Mouse (Mus musculus): ENCODE results near the gene Gdpgp1.

- TF ChIP-seq CEBPB (IDR thresholded peaks at IDR 0.05; ENCODE audit: insufficient read depth, poor library complexity, severe bottlenecking) (no peak), POLR2A (IDR thresholded peaks at IDR 0.05; ENCODE audit: insufficient read length, low read depth) (no peak), USF1 (IDR thresholded peaks at IDR 0.05; ENCODE audit: low read depth) (no peak), E2F4 (IDR thresholded peaks at IDR 0.05; ENCODE audit: insufficient read depth) (no peak), MYOD1 (IDR thresholded peaks at IDR 0.05; ENCODE audit: control insufficient read depth in 1 of 3, insufficient read length in 2 of 3, low read depth in 2 of 3) (no peak), TCF3 (IDR thresholded peaks at IDR 0.05; ENCODE audit: insufficient read length, low read depth) (no peak), REST (IDR thresholded peaks at IDR 0.05; ENCODE audit: insufficient read depth, insufficient read length) (no peak)
Measured at GRCm38 (mm10) chr7:80233799-80234198, 1.1 kb downstream of the Gdpgp1 start.
